Mouse (Mus musculus): ENCODE results near the gene Anapc15. TPM values are rescaled to one million over a fixed set of nuclear protein-coding genes. Genes with fewer than 3 reads are reported as not detected.
"Not testable (repeated sequence)": the region's sequence is repeated elsewhere in the genome, so short reads cannot be mapped to it uniquely, and the experiment has no call there.

The Anapc15 gene
- polyA plus RNA-seq, 1 experiment, result 5.8 TPM

GRCm38 (mm10) chr7:101902846-101903245 is 39.3 kb downstream of the Anapc15 start:
- TF ChIP-seq TAL1 (IDR thresholded peaks at IDR 0.05; ENCODE audit: low read length), result no peak
- H3K9me3 ChIP-seq (ENCODE audit: control insufficient read depth, low read length), result peaks cover 2% of the 10 kb centered on the region; the same call in 1 of the 2 replicates
- H3K27me3 ChIP-seq (ENCODE audit: control insufficient read depth), result no peaks in the 10 kb centered on the region
- peaks cover 36% of the 10 kb centered on the region for H3K4me1 ChIP-seq (ENCODE audit: control insufficient read depth)
- H3K4me3 ChIP-seq (replicated peaks), result no peak overlapping the region
- peaks cover 52% of the 10 kb centered on the region for H3K36me3 ChIP-seq (ENCODE audit: control insufficient read depth)

- peaks cover 2% of the 10 kb centered on the region; the same call in 1 of the 2 replicates for H3K9me3 ChIP-seq (ENCODE audit: control insufficient read depth, low read length)
- no peak for TF ChIP-seq TAL1 (IDR thresholded peaks at IDR 0.05; ENCODE audit: low read length)
- no peak for TF ChIP-seq GATA1 (IDR thresholded peaks at IDR 0.05; ENCODE audit: low read length)
- peaks cover 53% of the 10 kb centered on the region for H3K36me3 ChIP-seq (ENCODE audit: control insufficient read depth)
- peaks cover 42% of the 10 kb centered on the region for H3K4me1 ChIP-seq (ENCODE audit: control insufficient read depth)
- H3K27me3 ChIP-seq (ENCODE audit: control insufficient read depth), result no peaks in the 10 kb centered on the region
- peak within 1 kb of the TSS; percentile 93 for H3K4me3 ChIP-seq (replicated peaks)
Observed at GRCm38 (mm10) chr7:101905561-101906286, 42.2 kb downstream of the Anapc15 start, which contains the start of gene Lamtor1. Gene Lamtor1 (plus strand): TSS chr7:101905904.

GRCm38 (mm10) chr7:101906287-101906681 is 42.8 kb downstream of the Anapc15 start, which contains the start of gene Tomt:
Gene Tomt (minus strand): TSS chr7:101906359.
- TF ChIP-seq GATA1 (IDR thresholded peaks at IDR 0.05; ENCODE audit: low read length), result no peak
- peaks cover 53% of the 10 kb centered on the region for H3K36me3 ChIP-seq (ENCODE audit: control insufficient read depth)
- H3K4me1 ChIP-seq (ENCODE audit: control insufficient read depth), result peaks cover 42% of the 10 kb centered on the region

GRCm38 (mm10) chr7:101906696-101907095 is 43.2 kb downstream of the Anapc15 start:
- no peaks in the 10 kb centered on the region for H3K27me3 ChIP-seq (ENCODE audit: control insufficient read depth)
- H3K4me3 ChIP-seq (replicated peaks), result peak overlapping the region; percentile 93
- H3K4me1 ChIP-seq (ENCODE audit: control insufficient read depth), result peaks cover 42% of the 10 kb centered on the region
- TF ChIP-seq TAL1 (IDR thresholded peaks at IDR 0.05; ENCODE audit: low read length) (no peak), GATA1 (IDR thresholded peaks at IDR 0.05; ENCODE audit: low read length) (no peak)
- H3K9me3 ChIP-seq (ENCODE audit: control insufficient read depth, low read length), result peaks cover 2% of the 10 kb centered on the region; the same call in 1 of the 2 replicates
- peaks cover 56% of the 10 kb centered on the region for H3K36me3 ChIP-seq (ENCODE audit: control insufficient read depth)

More at GRCm38 (mm10) chr7:101906287-101906681, 42.8 kb downstream of the Anapc15 start, which contains the start of gene Tomt:
- peaks cover 2% of the 10 kb centered on the region; the same call in 1 of the 2 replicates for H3K9me3 ChIP-seq (ENCODE audit: control insufficient read depth, low read length)
- H3K27me3 ChIP-seq (ENCODE audit: control insufficient read depth), result no peaks in the 10 kb centered on the region
- peak within 1 kb of the TSS; percentile 93 for H3K4me3 ChIP-seq (replicated peaks)

GRCm38 (mm10) chr7:101908367-101908766 is 44.9 kb downstream of the Anapc15 start:
- Histone ChIP-seq H3K9me3 (ENCODE audit: control insufficient read depth, low read length) (no peaks in the 10 kb centered on the region), H3K4me1 (ENCODE audit: control insufficient read depth) (peaks cover 42% of the 10 kb centered on the region), H3K4me3 (replicated peaks) (no peak overlapping the region), H3K36me3 (ENCODE audit: control insufficient read depth) (peaks cover 61% of the 10 kb centered on the region), H3K27me3 (ENCODE audit: control insufficient read depth) (no peaks in the 10 kb centered on the region)
- no peak for TF ChIP-seq GATA1 (IDR thresholded peaks at IDR 0.05; ENCODE audit: low read length)
- no peak for TF ChIP-seq TAL1 (IDR thresholded peaks at IDR 0.05; ENCODE audit: low read length)

DNA sequence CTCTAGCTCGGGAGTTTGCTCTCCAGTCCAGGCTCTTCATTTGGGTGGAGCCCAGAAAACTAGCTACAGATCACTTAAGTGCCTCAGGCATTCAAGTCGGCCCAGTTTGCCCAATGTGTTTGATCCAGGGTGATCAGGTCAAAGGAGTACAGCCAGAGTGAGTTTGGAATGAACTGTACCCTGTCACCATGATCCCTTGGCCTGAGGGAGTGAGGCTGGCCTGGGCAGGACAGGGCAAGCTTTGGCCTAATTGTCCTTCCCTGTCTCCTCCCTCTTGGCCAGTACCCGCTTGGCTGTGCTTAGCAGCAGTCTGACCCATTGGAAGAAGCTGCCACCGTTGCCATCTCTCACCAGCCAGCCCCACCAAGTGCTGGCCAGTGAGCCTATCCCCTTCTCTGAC is 46.6 kb downstream of the Anapc15 start:
- peaks cover 72% of the 10 kb centered on the region for H3K36me3 ChIP-seq (ENCODE audit: control insufficient read depth)
- TF ChIP-seq GATA1 (IDR thresholded peaks at IDR 0.05; ENCODE audit: low read length) (no peak), TAL1 (IDR thresholded peaks at IDR 0.05; ENCODE audit: low read length) (no peak)
- H3K27me3 ChIP-seq (ENCODE audit: control insufficient read depth), result no peaks in the 10 kb centered on the region
- no peaks in the 10 kb centered on the region for H3K9me3 ChIP-seq (ENCODE audit: control insufficient read depth, low read length)
- no peak overlapping the region for H3K4me3 ChIP-seq (replicated peaks)
- H3K4me1 ChIP-seq (ENCODE audit: control insufficient read depth), result peaks cover 37% of the 10 kb centered on the region

GRCm38 (mm10) chr7:101911982-101912381 is 48.5 kb downstream of the Anapc15 start:
- Histone ChIP-seq H3K4me3 (replicated peaks) (no peak overlapping the region), H3K27me3 (ENCODE audit: control insufficient read depth) (no peaks in the 10 kb centered on the region), H3K9me3 (ENCODE audit: control insufficient read depth, low read length) (no peaks in the 10 kb centered on the region), H3K36me3 (ENCODE audit: control insufficient read depth) (peaks cover 72% of the 10 kb centered on the region), H3K4me1 (ENCODE audit: control insufficient read depth) (peaks cover 24% of the 10 kb centered on the region)
- TF ChIP-seq GATA1 (IDR thresholded peaks at IDR 0.05; ENCODE audit: low read length) (no peak), TAL1 (IDR thresholded peaks at IDR 0.05; ENCODE audit: low read length) (no peak)

GRCm38 (mm10) chr7:101918071-101918470 is 54.6 kb downstream of the Anapc15 start:
- TF ChIP-seq GATA1 (IDR thresholded peaks at IDR 0.05; ENCODE audit: low read length) (no peak), TAL1 (IDR thresholded peaks at IDR 0.05; ENCODE audit: low read length) (no peak)
- Histone ChIP-seq H3K4me1 (ENCODE audit: control insufficient read depth) (no peaks in the 10 kb centered on the region), H3K4me3 (replicated peaks) (no peak overlapping the region), H3K36me3 (ENCODE audit: control insufficient read depth) (peaks cover 16% of the 10 kb centered on the region), H3K27me3 (ENCODE audit: control insufficient read depth) (no peaks in the 10 kb centered on the region), H3K9me3 (ENCODE audit: control insufficient read depth, low read length) (no peaks in the 10 kb centered on the region)

- H3K4me3 ChIP-seq (replicated peaks); H3K27me3 ChIP-seq (ENCODE audit: control insufficient read depth); H3K9me3 ChIP-seq (ENCODE audit: control insufficient read depth, low read length); H3K36me3 ChIP-seq (ENCODE audit: control insufficient read depth); H3K4me1 ChIP-seq (ENCODE audit: control insufficient read depth): not testable (repeated sequence)
Observed at GRCm38 (mm10) chr7:101925892-101926291, 62.4 kb downstream of the Anapc15 start.

All from erythroblast, embryonic 14.5 days (primary cell).